Mouse (Mus musculus): Measurements from ENCODE around the gene Plaa. TPM values are rescaled to one million over a fixed set of nuclear protein-coding genes. Genes with fewer than 3 reads are reported as not detected.
A peak's percentile ranks its signal among the peaks of the same experiment; 100 is the strongest.

Plaa gene
- polyA plus RNA-seq, 1 experiment from 2014 or later: 68.5 TPM

DNA sequence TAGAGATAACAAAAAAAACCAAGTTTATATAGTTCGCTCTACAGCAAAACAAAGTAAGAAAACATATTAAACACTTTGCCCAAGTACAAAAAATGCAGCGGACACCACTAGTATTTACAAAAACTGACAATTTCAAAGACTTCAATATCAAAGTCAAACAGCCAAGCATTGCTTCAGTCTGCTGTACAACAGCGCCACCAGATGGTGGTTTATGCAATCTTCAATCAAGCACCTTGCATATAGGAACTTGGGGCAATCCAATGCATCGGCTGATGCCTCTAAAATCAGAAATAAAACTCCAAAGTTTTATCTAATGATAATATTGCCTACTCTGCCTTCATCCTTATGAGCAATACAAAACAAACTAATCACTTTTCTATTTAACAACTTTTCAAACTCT is 85.4 kb downstream of the Plaa start:
- H3K4me3 ChIP-seq (ENCODE audit: low read depth, low read length): no peak overlapping the region
- peak; percentile 64; the same call in 1 of the 2 replicates for ATAC-seq
- H3K27me3 ChIP-seq (ENCODE audit: control insufficient read depth, insufficient read depth, low read depth, low read length): no peaks in the 10 kb centered on the region
- no peak overlapping the region for H3K9ac ChIP-seq (ENCODE audit: low read depth, low read length)
- WGBS: 55% methylated on average over 4 of the region's 4 CpGs
- no peaks in the 10 kb centered on the region for H3K9me3 ChIP-seq (replicated peaks; ENCODE audit: control insufficient read depth, low read length, poor library complexity, severe bottlenecking)
- no peak overlapping the region for H3K4me2 ChIP-seq (ENCODE audit: low read length)
- H3K4me1 ChIP-seq (ENCODE audit: control insufficient read depth, insufficient read depth, low read length): no peaks in the 10 kb centered on the region
- H3K27ac ChIP-seq (ENCODE audit: low read length): no peak overlapping the region
- H3K36me3 ChIP-seq (ENCODE audit: control insufficient read depth, insufficient read depth, low read length): no peaks in the 10 kb centered on the region

Other genes starting within 250 kb of the Plaa start
- 0.45 TPM in 1 of 2 replicates, not detected in the other for gene Gm10306, start 46.7 kb downstream of the Plaa start, polyA plus RNA-seq (2015; fragmentation: Nextera tagmentation; extraction: Ambion mirVana)
- gene Caap1, start 46.4 kb downstream of the Plaa start, polyA plus RNA-seq (2015; fragmentation: Nextera tagmentation; extraction: Ambion mirVana): 15.6 and 18.1 TPM in 2 replicates
- gene Ift74, start 11.2 kb upstream of the Plaa start, polyA plus RNA-seq (2015; fragmentation: Nextera tagmentation; extraction: Ambion mirVana): 23.2 and 26.5 TPM in 2 replicates
- gene Lrrc19, start 46.9 kb upstream of the Plaa start, polyA plus RNA-seq (2015; fragmentation: Nextera tagmentation; extraction: Ambion mirVana): 0.31 and 0.34 TPM in 2 replicates
- 9.3 and 9.6 TPM in 2 replicates for gene Tek, start 136.0 kb upstream of the Plaa start, polyA plus RNA-seq (2015; fragmentation: Nextera tagmentation; extraction: Ambion mirVana)

Data from midbrain, embryonic 16.5 days (tissue).